Mouse (Mus musculus) spleen, adult 12 weeks (tissue): ENCODE data around the gene Olfr1164.

Experiments
- DNase-seq: peaks from one replicate; pipeline ENCODE4 v3.0.0; 2022; ENCODE audit warnings: low spot score

Olfr1164 gene

GRCm38 (mm10) chr2:88093866-88094265 is at the start of gene Olfr1164:
Olfr1164 (minus strand) TSS chr2:88093966.
- no peak for DNase-seq

DNA sequence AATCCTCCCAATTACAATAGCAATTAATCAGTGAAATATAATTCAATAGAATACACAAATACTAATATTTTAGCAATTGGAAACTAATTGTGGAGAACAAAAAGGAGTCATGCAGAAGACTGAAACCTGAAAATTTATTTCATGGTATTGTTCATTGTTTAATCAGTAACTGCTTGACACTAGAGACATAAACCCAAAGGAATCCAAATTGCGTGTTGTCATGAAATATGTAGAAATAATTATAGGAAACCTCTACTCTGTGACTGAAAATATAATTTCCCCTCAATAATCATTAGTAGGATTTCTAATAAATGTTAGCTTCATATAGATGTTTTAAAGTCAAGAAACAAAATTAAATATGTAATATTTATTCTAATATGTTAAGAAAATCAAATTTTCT is 34.4 kb upstream of the Olfr1164 start, which contains the start of gene Olfr1166:
Olfr1166 (minus strand) TSS at position 101 of the 400 bp plus-strand sequence.
- no peak for DNase-seq

DNA sequence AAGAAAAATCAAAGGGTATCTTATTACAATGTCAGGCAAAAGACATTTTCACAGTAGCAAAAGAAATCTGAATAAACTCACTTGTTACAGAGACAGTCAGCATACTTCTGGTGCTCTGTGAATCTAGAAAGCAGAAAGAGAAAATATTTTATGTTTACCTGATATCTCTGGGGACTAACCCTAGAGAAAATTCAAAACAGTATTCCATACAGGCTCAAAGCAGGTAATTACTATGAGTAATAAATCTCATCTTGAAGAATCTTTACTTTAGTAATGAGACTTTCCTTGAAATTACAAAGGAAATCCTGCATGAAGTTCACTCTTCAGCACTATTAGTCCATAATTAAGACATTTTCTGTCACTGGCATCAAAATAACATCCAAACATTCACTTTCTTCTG is 22.0 kb downstream of the Olfr1164 start, which contains the start of gene Olfr1163:
Olfr1163 (minus strand) TSS at position 101 of the 400 bp plus-strand sequence.
- DNase-seq, result no peak

- no peak for DNase-seq
Measured at GRCm38 (mm10) chr2:88063587-88063986, 30.2 kb downstream of the Olfr1164 start.

DNA sequence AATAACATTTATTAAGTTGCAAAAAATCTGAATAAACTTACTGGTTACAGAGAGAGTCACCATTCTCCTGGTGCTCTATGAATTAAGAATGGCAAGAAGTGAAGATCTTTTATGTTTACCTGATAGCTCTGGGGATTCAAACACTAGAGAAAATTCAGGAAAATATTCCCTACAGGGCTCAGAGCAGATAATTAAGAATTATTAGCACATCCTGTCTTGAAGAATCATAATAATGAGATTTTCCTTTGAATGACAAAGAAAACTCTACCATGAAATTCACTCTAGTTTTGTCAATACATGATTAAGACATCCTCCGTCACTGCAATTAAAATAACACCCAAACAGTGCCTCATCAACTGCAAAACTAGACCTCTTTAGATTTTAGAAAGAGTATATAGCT is 42.7 kb downstream of the Olfr1164 start, which contains the start of gene Olfr1162:
Olfr1162 (minus strand) TSS at position 101 of the 400 bp plus-strand sequence.
- no peak for DNase-seq
